Mouse (Mus musculus): ENCODE data around the gene Cebpzos. TPM values are rescaled to one million over a fixed set of nuclear protein-coding genes. Genes with fewer than 3 reads are reported as not detected.

Cebpzos gene
- polyA plus RNA-seq, 1 experiment from 2014 or later = 81.0 TPM

GRCm38 (mm10) chr17:78903158-78903557 lies 13.1 kb upstream of the Cebpzos start:
- H3K4me2 ChIP-seq = no peak overlapping the region
- no peak for ATAC-seq (ENCODE audit: extremely low read depth, insufficient number of reproducible peaks, low FRiP score, low TSS enrichment)
- no peaks in the 10 kb centered on the region for H3K4me1 ChIP-seq
- H3K36me3 ChIP-seq = no peaks in the 10 kb centered on the region
- 0 out of 2 replicates have a peak, but pooled peaks cover 3% of the 10 kb centered on the region for H3K27me3 ChIP-seq (replicated peaks)
- no peak overlapping the region for H3K9ac ChIP-seq
- 0 out of 2 replicates have a peak, but pooled peaks cover 4% of the 10 kb centered on the region for H3K9me3 ChIP-seq
- 62% methylated on average over 2 of the region's 2 CpGs for WGBS
- H3K27ac ChIP-seq (replicated peaks) = no peak overlapping the region
- no peak overlapping the region for H3K4me3 ChIP-seq

GRCm38 (mm10) chr17:78906892-78907291 lies 9.4 kb upstream of the Cebpzos start, which contains the start of gene Sult6b1:
Gene Sult6b1, minus strand, starts transcription at chr17:78906992.
- H3K4me3 ChIP-seq = no peak within 1 kb of the TSS
- H3K27me3 ChIP-seq (replicated peaks) = no peaks in the 10 kb centered on the region
- H3K9me3 ChIP-seq = no peaks in the 10 kb centered on the region
- H3K4me1 ChIP-seq = no peaks in the 10 kb centered on the region
- WGBS = 79% methylated on average over 5 of the region's 5 CpGs
- no peak within 1 kb of the TSS for H3K27ac ChIP-seq (replicated peaks)
- no peaks in the 10 kb centered on the region for H3K36me3 ChIP-seq
- no peak within 1 kb of the TSS for H3K9ac ChIP-seq
- no peak for ATAC-seq (ENCODE audit: extremely low read depth, insufficient number of reproducible peaks, low FRiP score, low TSS enrichment)
- no peak within 1 kb of the TSS for H3K4me2 ChIP-seq

- H3K27ac ChIP-seq (replicated peaks) = no peak overlapping the region
- ATAC-seq (ENCODE audit: extremely low read depth, insufficient number of reproducible peaks, low FRiP score, low TSS enrichment) = no peak
- WGBS = 66% methylated on average over 2 of the region's 2 CpGs
Observed at GRCm38 (mm10) chr17:78909374-78909773, 6.9 kb upstream of the Cebpzos start.

GRCm38 (mm10) chr17:78912861-78913281 lies 3.4 kb upstream of the Cebpzos start:
- peak overlapping the region; percentile 62 for H3K9ac ChIP-seq
- 0 out of 2 replicates have a peak overlapping the region, but pooled peaks have one; percentile 8 for H3K27ac ChIP-seq (replicated peaks)
- WGBS = 20% methylated on average over 6 of the region's 6 CpGs
- H3K4me2 ChIP-seq = peak overlapping the region; percentile 71
- no peak for ATAC-seq (ENCODE audit: extremely low read depth, insufficient number of reproducible peaks, low FRiP score, low TSS enrichment)
- peak overlapping the region; percentile 50 for H3K4me3 ChIP-seq
- H3K4me1 ChIP-seq = peaks cover 20% of the 10 kb centered on the region
- H3K36me3 ChIP-seq = 0 out of 2 replicates have a peak, but pooled peaks cover 1% of the 10 kb centered on the region
- H3K27me3 ChIP-seq (replicated peaks) = no peaks in the 10 kb centered on the region
- no peaks in the 10 kb centered on the region for H3K9me3 ChIP-seq

More at GRCm38 (mm10) chr17:78909374-78909773, 6.9 kb upstream of the Cebpzos start:
- Histone ChIP-seq H3K9me3 (no peaks in the 10 kb centered on the region), H3K4me3 (no peak overlapping the region), H3K27me3 (replicated peaks) (no peaks in the 10 kb centered on the region), H3K9ac (no peak overlapping the region), H3K36me3 (no peaks in the 10 kb centered on the region), H3K4me1 (0 out of 2 replicates have a peak, but pooled peaks cover 5% of the 10 kb centered on the region), H3K4me2 (no peak overlapping the region)

GRCm38 (mm10) chr17:78913921-78914320 lies 2.4 kb upstream of the Cebpzos start:
- no peak overlapping the region for H3K27ac ChIP-seq (replicated peaks)
- peaks cover 23% of the 10 kb centered on the region for H3K4me1 ChIP-seq
- no peak overlapping the region for H3K4me3 ChIP-seq
- no peak for ATAC-seq (ENCODE audit: extremely low read depth, insufficient number of reproducible peaks, low FRiP score, low TSS enrichment)
- WGBS = 68% methylated on average over 3 of the region's 3 CpGs
- no peak overlapping the region for H3K4me2 ChIP-seq
- H3K27me3 ChIP-seq (replicated peaks) = no peaks in the 10 kb centered on the region
- no peak overlapping the region for H3K9ac ChIP-seq
- H3K9me3 ChIP-seq = no peaks in the 10 kb centered on the region
- H3K36me3 ChIP-seq = peaks cover 10% of the 10 kb centered on the region

- no peak for ATAC-seq (ENCODE audit: extremely low read depth, insufficient number of reproducible peaks, low FRiP score, low TSS enrichment)
- Histone ChIP-seq H3K27me3 (replicated peaks) (no peaks in the 10 kb centered on the region), H3K27ac (replicated peaks) (peak overlapping the region; percentile 91), H3K4me3 (peak overlapping the region; percentile 70), H3K4me1 (peaks cover 23% of the 10 kb centered on the region), H3K4me2 (peak overlapping the region; percentile 83), H3K36me3 (peaks cover 27% of the 10 kb centered on the region), H3K9me3 (no peaks in the 10 kb centered on the region), H3K9ac (peak overlapping the region; percentile 89)
- 51% methylated on average over 6 of the region's 6 CpGs for WGBS
Observed at GRCm38 (mm10) chr17:78915772-78916171, 528 bp upstream of the Cebpzos start.

GRCm38 (mm10) chr17:78916899-78917298 lies 599 bp downstream of the Cebpzos start:
- Histone ChIP-seq H3K27ac (replicated peaks) (peak overlapping the region; percentile 91), H3K36me3 (peaks cover 37% of the 10 kb centered on the region), H3K4me3 (peak overlapping the region; percentile 70), H3K9me3 (no peaks in the 10 kb centered on the region), H3K4me1 (peaks cover 23% of the 10 kb centered on the region), H3K9ac (peak overlapping the region; percentile 89), H3K4me2 (peak overlapping the region; percentile 83), H3K27me3 (replicated peaks) (no peaks in the 10 kb centered on the region)
- WGBS = 2% methylated on average over 11 of the region's 11 CpGs
- no peak for ATAC-seq (ENCODE audit: extremely low read depth, insufficient number of reproducible peaks, low FRiP score, low TSS enrichment)

GRCm38 (mm10) chr17:78917696-78918095 lies 1.4 kb downstream of the Cebpzos start:
- Histone ChIP-seq H3K4me3 (peak overlapping the region; percentile 70), H3K4me1 (peaks cover 19% of the 10 kb centered on the region), H3K9me3 (no peaks in the 10 kb centered on the region), H3K4me2 (peak overlapping the region; percentile 83), H3K27me3 (replicated peaks) (no peaks in the 10 kb centered on the region), H3K9ac (peak overlapping the region; percentile 89), H3K27ac (replicated peaks) (0 out of 2 replicates have a peak overlapping the region, but pooled peaks have one; percentile 20), H3K36me3 (peaks cover 44% of the 10 kb centered on the region)
- no peak for ATAC-seq (ENCODE audit: extremely low read depth, insufficient number of reproducible peaks, low FRiP score, low TSS enrichment)
- 44% methylated on average over 6 of the region's 6 CpGs for WGBS

- no peak for ATAC-seq (ENCODE audit: extremely low read depth, insufficient number of reproducible peaks, low FRiP score, low TSS enrichment)
- Histone ChIP-seq H3K9me3 (no peaks in the 10 kb centered on the region), H3K4me3 (peak overlapping the region; percentile 95), H3K9ac (peak overlapping the region; percentile 91), H3K36me3 (peaks cover 60% of the 10 kb centered on the region), H3K4me2 (peak overlapping the region; percentile 81), H3K27ac (replicated peaks) (no peak overlapping the region), H3K4me1 (peaks cover 26% of the 10 kb centered on the region), H3K27me3 (replicated peaks) (no peaks in the 10 kb centered on the region)
- WGBS = 66% methylated on average over 2 of the region's 2 CpGs
Observed at GRCm38 (mm10) chr17:78935857-78936256, 19.6 kb downstream of the Cebpzos start.

- WGBS = under 1% methylated on average over 45 of the region's 45 CpGs
- Histone ChIP-seq H3K27me3 (replicated peaks) (no peaks in the 10 kb centered on the region), H3K9me3 (no peaks in the 10 kb centered on the region), H3K4me1 (peaks cover 26% of the 10 kb centered on the region), H3K27ac (replicated peaks) (peak within 1 kb of the TSS; percentile 46; the same call in 1 of the 2 replicates), H3K9ac (peak within 1 kb of the TSS; percentile 91), H3K36me3 (peaks cover 59% of the 10 kb centered on the region), H3K4me3 (peak within 1 kb of the TSS; percentile 95), H3K4me2 (peak within 1 kb of the TSS; percentile 81)
- ATAC-seq (ENCODE audit: extremely low read depth, insufficient number of reproducible peaks, low FRiP score, low TSS enrichment) = peak; percentile 98
Observed at GRCm38 (mm10) chr17:78936466-78937228, 20.3 kb downstream of the Cebpzos start, which contains the start of the genes Cebpz and Ndufaf7. Gene Cebpz, minus strand, starts transcription at chr17:78937066. Gene Ndufaf7, plus strand, starts transcription at chr17:78937136.

- Histone ChIP-seq H3K9me3 (no peaks in the 10 kb centered on the region), H3K27ac (replicated peaks) (no peak overlapping the region), H3K9ac (peak overlapping the region; percentile 91), H3K27me3 (replicated peaks) (no peaks in the 10 kb centered on the region), H3K4me3 (peak overlapping the region; percentile 95), H3K36me3 (peaks cover 59% of the 10 kb centered on the region), H3K4me2 (peak overlapping the region; percentile 81), H3K4me1 (peaks cover 26% of the 10 kb centered on the region)
- WGBS = 7% methylated on average over 26 of the region's 26 CpGs
- ATAC-seq (ENCODE audit: extremely low read depth, insufficient number of reproducible peaks, low FRiP score, low TSS enrichment) = no peak
Observed at GRCm38 (mm10) chr17:78937229-78937853, 21.0 kb downstream of the Cebpzos start.
